Mouse (Mus musculus) G1E-ER4 (cell line): Measurements from ENCODE around the gene Amigo2. TPM values are rescaled to one million over a fixed set of nuclear protein-coding genes. Genes with fewer than 3 reads are reported as not detected.

ENCODE experiments used
- GATA1 ChIP-seq: IDR thresholded peaks from one replicate; pipeline ENCODE4 v1.8.0; 2012; ENCODE audit warnings: low read length, inconsistent platforms
- polyA plus RNA-seq: library from polyadenylated mRNA; stranded (reverse); fragments of >175 nt; gene quantifications from 2 replicates; pipeline ENCODE4 v1.2.3, GENCODE M21; 2012

Amigo2 gene
- polyA plus RNA-seq, 1 experiment = not detected

GRCm38 (mm10) chr15:97252493-97253034, 5.5 kb upstream of the Amigo2 start:
- TF ChIP-seq GATA1 = no peak

GRCm38 (mm10) chr15:97249322-97249721, 2.2 kb upstream of the Amigo2 start:
- no peak for TF ChIP-seq GATA1

- TF ChIP-seq GATA1 = no peak
Measured at GRCm38 (mm10) chr15:97248296-97248695, 1.2 kb upstream of the Amigo2 start.

GRCm38 (mm10) chr15:97247791-97248161, 689 bp upstream of the Amigo2 start:
- TF ChIP-seq GATA1 = no peak

GRCm38 (mm10) chr15:97246256-97246655, 831 bp downstream of the Amigo2 start:
- TF ChIP-seq GATA1 = no peak

- TF ChIP-seq GATA1 = no peak
Measured at GRCm38 (mm10) chr15:97245392-97245791, 1.7 kb downstream of the Amigo2 start.

GRCm38 (mm10) chr15:97236943-97237342, 10.1 kb downstream of the Amigo2 start:
- TF ChIP-seq GATA1 = no peak

- TF ChIP-seq GATA1 = no peak
Measured at GRCm38 (mm10) chr15:97235183-97235582, 11.9 kb downstream of the Amigo2 start.

GRCm38 (mm10) chr15:97234076-97234475, 13.0 kb downstream of the Amigo2 start:
- TF ChIP-seq GATA1 = no peak

- TF ChIP-seq GATA1 = no peak
Measured at GRCm38 (mm10) chr15:97229494-97230077, 17.5 kb downstream of the Amigo2 start.

GRCm38 (mm10) chr15:97224003-97224402, 23.1 kb downstream of the Amigo2 start:
- no peak for TF ChIP-seq GATA1

- no peak for TF ChIP-seq GATA1
Measured at GRCm38 (mm10) chr15:97223431-97223830, 23.7 kb downstream of the Amigo2 start.

- TF ChIP-seq GATA1 = no peak
Measured at GRCm38 (mm10) chr15:97216843-97217242, 30.2 kb downstream of the Amigo2 start.

- no peak for TF ChIP-seq GATA1
Measured at GRCm38 (mm10) chr15:97212501-97213477, 34.3 kb downstream of the Amigo2 start.

GRCm38 (mm10) chr15:97206506-97206905, 40.6 kb downstream of the Amigo2 start:
- TF ChIP-seq GATA1 = no peak

- no peak for TF ChIP-seq GATA1
Measured at GRCm38 (mm10) chr15:97205776-97206175, 41.3 kb downstream of the Amigo2 start.
